In genomic region chr7:139085629-139086194, GRCm38 (mm10) we compare ENCODE assay signal across 10 mouse cellular contexts. TPM values are rescaled to one million over a fixed set of nuclear protein-coding genes. Genes with fewer than 3 reads are reported as not detected.
DNase-seq lines count a peak whose midpoint lies in the region; ATAC-seq lines count a peak whose summit lies in the region.
"Had no signal": no experiment of that assay in that cellular context is flagged by ENCODE, and none has a peak within 500 bp of the region (broad histone marks: within the 10 kb centered on the region; RNA-seq: fewer than 3 reads in every experiment).

Dpysl4 (plus strand) TSS chr7:139086001.

- peaks cover 51% of the 10 kb centered on the region for H3K4me1 ChIP-seq in hindbrain, embryonic 15.5 days (replicated peaks)

- ATAC-seq in hindbrain, embryonic 15.5 days (ENCODE audit: low FRiP score, low read depth): peak; percentile 87
- ATAC-seq in activated CD4-positive, CD25-positive, alpha-beta regulatory T cell, adult 4 months: no peak
- ATAC-seq: Patski had no signal

- H3K36me3 ChIP-seq in hindbrain, embryonic 15.5 days: peaks cover 11% of the 10 kb centered on the region

- no peaks in the 10 kb centered on the region for H3K9me3 ChIP-seq in hindbrain, embryonic 15.5 days

- H3K27me3 ChIP-seq in hindbrain, embryonic 15.5 days: no peaks in the 10 kb centered on the region

- peak within 1 kb of the TSS; percentile 78 for H3K4me2 ChIP-seq in hindbrain, embryonic 15.5 days

- 6% methylated on average over 32 of the region's 32 CpGs for WGBS in hindbrain, embryonic 15.5 days

- peak within 1 kb of the TSS; percentile 90 for H3K9ac ChIP-seq in hindbrain, embryonic 15.5 days

- H3K4me3 ChIP-seq in hindbrain, embryonic 15.5 days: peak within 1 kb of the TSS; percentile 81
- H3K4me3 ChIP-seq: myocyte had no signal

- peak; percentile 86 for DNase-seq in R1 (ENCODE audit: low read depth, low spot score)
- DNase-seq in cerebellum, adult 9-10 months: peak; percentile 95
- peak; percentile 82 to 85 for DNase-seq in frontal cortex, postnatal 10 days (ENCODE audit: low spot score in 2 of 2)
- DNase-seq in left cerebral cortex, adult 18-20 months (ENCODE audit: low spot score in 2 of 2): peak; percentile 91
- DNase-seq in lung, postnatal 4 days: peak; percentile 55
- DNase-seq in right cerebral cortex, postnatal 36 days (ENCODE audit: low spot score in 2 of 2): peak; percentile 91 to 93

- peak within 1 kb of the TSS; percentile 85 for H3K27ac ChIP-seq in hindbrain, embryonic 15.5 days (replicated peaks)

RNA-seq across cellular contexts. Expression of gene Dpysl4, which starts in this region (rescaled TPM):
- polyA plus RNA-seq in hindbrain, embryonic 15.5 days (2015; fragmentation: Nextera tagmentation; extraction: Ambion mirVana): 183 and 192 TPM in 2 replicates
- total RNA-seq in left cerebral cortex, adult 18-20 months (2021): 10 to 100 TPM; 41.8 to 46.8 TPM
- not detected for polyA plus RNA-seq in activated CD4-positive, CD25-positive, alpha-beta regulatory T cell, adult 4 months (2017; shearing (Covaris generic))
- polyA plus RNA-seq: myocyte, Patski had no signal

Comparison
In these comparisons a context has a peak if more than half of its experiments do, and no peak if none do; other contexts are left out.
1. RNA of gene Dpysl4 (polyA plus RNA-seq): 183 to 192 TPM in hindbrain, embryonic 15.5 days; not detected in activated CD4-positive, CD25-positive, alpha-beta regulatory T cell, adult 4 months; every median in the first group is over 100 times any median in the second.
2. Peak in every context shown above with its lines, with median percentiles within 50 percentile points of each other: DNase-seq.